Mouse (Mus musculus) liver, embryonic 14.5 days (tissue): ENCODE results near the gene Arrdc5.
"Not testable (repeated sequence)": the region's sequence is repeated elsewhere in the genome, so short reads cannot be mapped to it uniquely, and the experiment has no call there.

Experiments
- CTCF ChIP-seq: IDR thresholded peaks from 2 replicates; pipeline ENCODE4 v1.5.1; 2016; ENCODE audit warnings: antibody characterized with exemption, low read depth, control low read depth
- EP300 ChIP-seq: IDR thresholded peaks from 2 replicates; pipeline ENCODE4 v1.6.1; 2016; ENCODE audit warnings: antibody characterized with exemption, low read depth

- not testable (repeated sequence) for TF ChIP-seq CTCF, EP300
Observed at GRCm38 (mm10) chr17:56258269-56258668, 41.8 kb downstream of the Arrdc5 start.
